Mouse (Mus musculus): ENCODE measurements around the gene Nfkbiz. TPM values are rescaled to one million over a fixed set of nuclear protein-coding genes. Genes with fewer than 3 reads are reported as not detected.

Nfkbiz gene
- total RNA-seq, 2 experiments from 2014 or later = 12.3 to 13.7 TPM

DNA sequence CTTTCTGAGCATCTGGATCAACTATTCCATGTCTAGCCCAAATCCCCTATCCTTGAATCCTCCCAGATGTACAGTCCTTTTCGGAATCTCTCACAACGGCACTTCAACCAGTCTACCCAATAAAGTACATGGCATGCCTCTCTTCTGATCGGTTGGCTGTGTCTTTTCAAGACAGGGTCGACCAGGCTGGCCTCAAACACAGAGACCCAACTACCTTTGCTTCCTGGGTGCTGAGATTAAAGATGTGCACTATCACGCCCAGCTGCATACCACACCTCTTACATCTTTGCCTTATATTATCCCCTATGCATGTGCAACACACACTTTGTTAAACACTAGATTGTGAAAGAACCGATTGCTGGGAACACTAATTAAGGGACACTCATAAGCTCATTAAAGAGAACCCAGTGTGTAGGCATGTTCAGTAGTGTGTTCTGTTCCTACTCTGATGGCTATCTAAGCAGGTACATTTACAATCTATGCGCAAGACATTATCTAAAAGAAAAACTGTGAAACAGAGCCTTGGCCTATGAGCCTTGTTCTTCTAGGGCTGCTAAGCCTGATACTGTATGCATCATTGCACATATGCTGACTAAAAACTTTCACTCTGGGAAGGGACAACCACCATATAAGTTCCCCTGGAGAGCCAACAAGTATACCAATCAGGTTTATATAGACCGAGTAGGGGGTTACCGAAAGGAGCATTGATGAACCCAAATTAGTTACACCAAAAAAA lies 28.8 kb downstream of the Nfkbiz start:
- no peak for ATAC-seq (replicated peaks; ENCODE audit: poor library complexity)

DNA sequence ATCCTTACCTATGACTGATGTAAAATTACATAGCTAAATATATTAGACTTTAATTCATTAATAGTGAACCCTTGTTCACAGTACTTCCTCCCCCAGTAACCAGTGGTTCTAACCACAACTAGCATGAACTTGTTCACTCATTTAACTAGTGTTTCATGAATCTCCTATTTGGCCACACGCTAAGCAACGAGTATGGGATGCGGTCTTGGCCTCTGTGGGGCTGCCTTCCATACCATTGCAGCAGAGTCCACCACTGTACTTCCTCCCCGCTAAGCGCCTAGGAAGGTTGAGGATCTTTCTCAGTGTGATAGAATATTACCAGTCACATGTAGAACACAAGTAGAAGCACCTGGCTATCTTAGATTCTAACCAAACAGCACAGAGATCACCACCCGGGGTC lies 29.4 kb downstream of the Nfkbiz start:
- ATAC-seq (replicated peaks; ENCODE audit: poor library complexity) = no peak

DNA sequence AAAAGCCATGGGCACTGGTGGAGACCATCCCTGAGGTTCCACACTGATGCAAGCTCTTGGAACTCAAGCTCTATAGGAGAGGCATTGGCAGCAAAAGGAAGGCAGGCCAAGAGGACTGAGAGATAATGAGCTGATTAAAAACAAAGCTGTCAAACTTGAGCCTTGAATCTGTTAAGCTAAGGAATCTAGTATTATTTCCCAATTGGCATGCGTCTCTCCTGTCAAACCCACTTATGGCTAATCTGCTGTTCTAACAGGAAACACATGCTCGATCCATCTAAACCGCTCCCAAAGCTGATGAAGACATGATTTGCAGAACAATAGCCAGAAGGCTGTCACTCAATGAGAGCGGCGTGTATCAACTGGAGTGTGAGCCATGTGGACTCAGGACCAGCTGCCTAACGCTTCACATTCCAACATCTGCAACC lies 31.2 kb downstream of the Nfkbiz start:
- peak; percentile 56 for ATAC-seq (replicated peaks; ENCODE audit: poor library complexity)

DNA sequence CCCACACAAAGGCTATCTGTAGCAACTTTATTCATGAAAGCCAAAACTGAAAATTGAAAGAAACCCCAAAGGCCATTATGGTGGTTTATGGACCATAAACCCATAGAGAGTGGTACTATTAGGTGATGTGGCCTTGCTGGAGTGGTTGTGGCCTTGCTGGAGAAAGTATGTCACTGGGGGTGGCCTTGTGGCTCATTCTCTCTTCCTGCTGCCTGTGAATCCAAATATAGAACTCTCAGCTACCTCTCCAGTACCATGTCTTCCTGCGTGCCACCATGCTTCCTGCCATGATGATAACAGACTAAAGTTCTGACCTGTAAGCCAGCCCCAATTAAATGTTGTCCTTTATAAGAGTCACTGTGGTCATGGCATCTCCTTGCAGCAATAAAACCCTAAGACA lies 33.9 kb downstream of the Nfkbiz start:
- no peak for ATAC-seq (replicated peaks; ENCODE audit: poor library complexity)

DNA sequence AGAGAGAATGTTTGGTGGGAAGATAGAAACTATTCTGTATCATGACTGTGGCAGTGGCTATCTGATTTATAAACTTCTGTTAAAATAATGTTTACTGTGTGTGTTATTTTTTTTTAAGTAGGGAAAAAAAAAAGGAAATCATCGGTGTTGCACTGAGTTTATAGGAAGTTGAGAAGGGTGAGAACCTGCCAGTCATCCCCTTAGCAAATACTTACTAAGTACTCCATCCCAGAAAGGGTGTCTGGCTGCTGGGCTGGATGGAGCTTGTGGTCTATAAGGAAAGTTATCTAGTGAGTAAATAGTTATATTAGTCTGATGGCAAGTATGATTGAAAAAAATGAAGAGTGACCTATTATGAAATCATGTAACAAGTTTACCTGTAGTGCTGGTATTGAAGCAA lies 37.1 kb downstream of the Nfkbiz start:
- ATAC-seq (replicated peaks; ENCODE audit: poor library complexity) = no peak

DNA sequence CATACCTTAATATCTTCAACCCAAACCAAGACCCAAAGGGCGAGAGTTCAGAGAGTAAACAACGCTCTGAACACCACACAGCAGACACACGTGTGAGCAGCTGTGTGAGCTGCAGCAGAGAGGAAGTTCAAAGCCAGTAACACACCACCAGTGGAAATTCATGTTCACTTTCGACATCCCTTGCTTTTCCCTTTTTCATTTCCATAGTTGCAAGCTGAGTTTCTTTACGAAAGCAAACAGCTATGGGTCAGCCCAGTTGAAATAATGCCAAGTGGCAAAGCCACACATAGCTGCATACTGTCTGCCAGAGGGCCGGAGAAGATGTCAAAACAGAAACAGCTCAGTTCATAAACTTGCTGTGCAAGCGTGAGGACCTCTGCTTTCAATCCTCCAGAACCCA lies 39.9 kb downstream of the Nfkbiz start:
- peak; percentile 90 for ATAC-seq (replicated peaks; ENCODE audit: poor library complexity)

DNA sequence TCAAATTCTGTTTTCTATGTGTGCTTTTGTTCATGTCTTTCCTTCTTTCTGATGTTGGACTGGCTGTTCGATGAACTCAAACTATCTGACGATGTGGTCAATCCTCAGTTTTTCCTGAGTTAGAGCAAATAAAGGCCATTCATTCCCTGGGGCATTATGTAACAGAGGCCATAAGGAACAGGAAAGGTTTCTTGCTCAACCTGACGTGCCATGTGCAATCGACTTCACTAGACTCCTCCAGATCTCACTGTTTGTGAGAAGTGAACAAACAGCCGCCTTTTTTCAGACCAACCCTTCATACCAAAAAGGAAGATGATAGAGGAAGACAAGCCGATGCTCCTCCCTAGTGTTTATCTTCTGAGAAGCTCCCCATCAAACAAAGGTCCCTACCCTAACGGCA lies 48.4 kb downstream of the Nfkbiz start:
- ATAC-seq (replicated peaks; ENCODE audit: poor library complexity) = peak; percentile 83

DNA sequence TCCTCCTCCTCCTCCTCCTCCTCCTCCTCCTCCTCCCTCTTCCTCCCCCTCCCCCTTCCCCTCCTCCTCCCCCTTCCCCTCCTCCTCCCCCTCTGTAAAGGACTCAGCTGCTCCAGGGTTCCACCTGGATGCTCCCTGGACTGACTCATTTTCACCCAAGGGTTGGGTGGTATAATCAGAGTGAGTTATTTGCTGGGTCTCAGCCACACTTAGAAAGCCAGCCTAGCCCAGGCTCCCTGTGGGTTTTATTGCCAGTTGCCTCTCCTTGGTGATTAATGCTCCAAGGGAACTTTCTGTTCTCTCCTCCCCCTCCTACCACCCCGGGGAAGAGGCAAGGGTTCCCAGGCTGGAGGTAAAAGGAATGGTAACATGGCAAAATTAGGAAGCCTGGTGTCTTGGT lies 49.4 kb downstream of the Nfkbiz start:
- ATAC-seq (replicated peaks; ENCODE audit: poor library complexity) = no peak

DNA sequence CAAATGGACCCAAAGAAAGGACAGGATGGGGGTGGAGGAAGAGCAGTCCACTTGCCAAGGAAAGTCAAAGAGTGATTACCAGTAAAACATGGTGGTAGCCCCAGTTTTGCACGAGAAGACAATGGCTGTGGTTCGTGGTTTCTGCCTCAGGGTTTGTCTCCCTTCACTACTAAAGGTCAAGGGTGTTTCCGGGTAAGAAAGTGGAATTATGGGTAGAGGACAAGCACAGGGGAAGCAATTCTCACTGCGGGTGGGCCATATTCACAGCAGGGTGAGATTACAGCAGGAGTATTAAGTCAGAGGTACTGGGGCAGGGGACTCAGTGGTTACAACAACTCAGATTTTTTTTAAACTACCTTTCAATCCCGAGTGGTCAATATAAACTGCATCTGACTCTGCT lies 50.0 kb downstream of the Nfkbiz start:
- peak; percentile 22 for ATAC-seq (replicated peaks; ENCODE audit: poor library complexity)

DNA sequence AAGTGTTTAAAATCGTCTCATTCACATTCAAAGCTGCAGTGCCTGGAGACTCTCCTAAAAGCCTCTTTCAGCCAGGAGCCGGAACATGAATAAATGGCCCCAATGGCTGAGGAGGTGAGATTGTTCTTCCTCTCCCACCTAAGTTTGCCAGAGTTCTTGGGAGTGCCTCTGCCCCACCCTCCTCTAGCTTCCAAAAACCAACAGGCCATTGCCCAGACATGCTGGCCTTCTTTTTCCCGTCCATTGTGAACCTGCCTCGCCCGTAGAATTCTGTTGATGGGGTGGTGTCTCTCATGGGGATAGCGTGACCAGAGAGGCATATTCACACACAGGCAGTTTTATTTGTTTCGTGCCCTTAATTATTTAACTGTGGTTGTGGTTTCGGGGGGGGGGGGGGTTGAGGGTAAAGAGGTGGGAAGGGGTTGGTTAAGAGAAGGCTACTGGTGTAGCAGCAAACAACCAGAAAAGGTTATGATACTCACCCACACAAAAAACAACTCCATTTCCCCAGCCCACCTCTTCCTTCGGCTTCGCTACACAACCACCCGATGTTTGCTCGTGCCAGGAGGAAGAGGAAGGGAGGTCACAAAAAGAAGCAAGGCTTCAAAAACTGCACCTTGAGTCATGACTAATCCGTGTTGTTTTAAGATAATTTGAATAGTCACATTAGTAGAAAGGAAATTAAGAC lies 51.2 kb downstream of the Nfkbiz start:
- no peak for ATAC-seq (replicated peaks; ENCODE audit: poor library complexity)

DNA sequence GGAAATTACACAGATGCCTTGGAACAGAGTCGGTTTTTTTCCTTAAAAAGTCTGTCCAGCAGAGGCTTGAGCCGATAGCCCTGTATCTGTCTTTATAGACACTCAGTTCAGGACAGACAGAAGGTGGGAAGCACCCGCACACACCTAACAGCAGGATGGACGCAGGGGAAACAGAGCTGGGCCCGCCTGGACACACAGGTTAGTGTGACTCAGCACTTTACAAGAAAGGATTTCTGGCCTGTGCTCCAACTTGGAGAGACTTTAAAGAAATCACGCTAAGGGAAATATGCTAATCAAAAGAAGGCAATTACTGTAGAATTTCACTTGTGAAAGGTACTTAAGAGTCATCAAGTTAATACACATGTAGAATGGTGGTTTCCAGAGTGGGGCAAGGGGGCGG lies 54.3 kb downstream of the Nfkbiz start:
- no peak for ATAC-seq (replicated peaks; ENCODE audit: poor library complexity)

DNA sequence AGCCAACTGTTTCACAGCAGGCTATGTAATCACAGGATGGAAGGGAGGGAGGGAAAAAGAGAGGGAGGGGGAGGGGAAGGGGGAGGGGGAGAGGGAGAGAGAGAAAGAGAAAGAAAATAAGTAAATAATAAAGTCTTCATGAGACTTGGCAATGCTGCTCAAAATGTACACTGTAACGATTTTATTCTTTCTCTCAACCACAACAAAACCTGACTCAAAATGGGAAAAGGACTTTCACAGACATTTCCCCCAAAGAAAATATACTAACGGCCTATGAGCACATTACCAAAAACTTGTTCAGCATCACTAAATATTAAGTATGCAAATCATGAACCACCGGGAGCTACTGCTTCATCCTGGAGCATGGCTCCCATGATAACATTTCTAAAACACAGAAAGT lies 54.8 kb downstream of the Nfkbiz start:
- ATAC-seq (replicated peaks; ENCODE audit: poor library complexity) = no peak

DNA sequence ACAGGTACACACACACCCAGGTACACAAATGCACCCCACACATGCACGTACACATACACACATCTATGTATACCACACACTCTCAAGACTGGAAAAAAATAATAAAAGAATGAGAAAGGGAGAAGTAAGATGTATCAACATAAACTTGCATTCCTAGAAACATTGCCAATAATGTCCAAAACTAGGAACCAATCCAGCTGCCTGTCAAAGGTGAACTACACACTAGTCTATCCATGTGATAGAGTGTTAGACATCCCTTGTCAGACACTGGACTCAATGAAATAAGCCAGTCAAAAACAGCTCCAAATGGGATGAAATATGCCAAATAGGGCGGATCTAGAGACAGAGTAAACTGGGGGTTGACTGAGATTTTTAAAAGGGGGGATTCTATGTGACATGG lies 55.8 kb downstream of the Nfkbiz start:
- no peak for ATAC-seq (replicated peaks; ENCODE audit: poor library complexity)

DNA sequence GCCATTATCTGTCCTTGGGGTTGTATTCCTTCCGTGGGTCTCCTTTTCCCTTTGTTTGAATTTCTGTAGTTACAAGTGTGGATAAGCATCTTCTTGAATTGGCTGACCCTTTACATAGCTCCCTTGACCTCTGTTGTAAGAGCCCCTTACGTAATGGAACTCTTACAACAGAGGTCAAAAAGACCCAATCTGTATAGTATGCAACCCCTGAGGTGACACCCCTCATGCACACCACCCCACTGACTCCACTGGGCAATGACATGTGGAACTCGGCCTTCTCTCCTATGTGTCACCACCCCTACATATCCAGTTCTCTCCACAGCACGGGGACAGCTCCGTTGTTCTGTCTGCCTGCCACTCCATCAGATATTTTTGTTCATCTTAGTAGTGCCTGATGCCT lies 56.9 kb downstream of the Nfkbiz start:
- peak; percentile 65 for ATAC-seq (replicated peaks; ENCODE audit: poor library complexity)

DNA sequence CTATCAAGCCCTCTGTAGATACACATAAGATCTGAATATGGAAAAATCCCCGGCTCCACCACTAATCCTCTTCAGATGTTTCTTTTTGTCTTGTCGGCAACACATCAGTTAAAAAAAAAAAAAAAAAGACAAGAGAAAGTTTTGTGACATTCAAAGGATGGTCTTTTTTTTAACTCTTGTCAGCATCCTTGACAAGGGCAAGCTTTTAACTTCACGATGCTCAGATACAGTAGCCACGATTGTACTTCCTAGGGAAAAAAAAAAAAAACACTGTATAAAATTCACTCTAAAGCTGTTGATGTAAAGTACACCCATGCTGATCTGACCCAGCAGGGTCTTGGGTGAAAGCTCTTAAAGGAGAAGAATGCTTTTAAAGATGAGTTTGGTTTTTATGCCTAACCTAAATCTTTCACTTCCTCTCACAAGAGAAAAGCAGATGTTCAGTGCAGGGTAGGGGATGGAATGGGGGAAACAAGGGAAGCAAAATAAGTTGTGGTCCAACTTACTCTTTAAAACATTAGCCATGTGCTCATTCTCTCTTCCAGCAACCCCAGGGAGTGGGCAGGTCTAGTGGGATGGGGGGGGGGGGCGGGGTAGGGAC lies 57.6 kb downstream of the Nfkbiz start:
- peak; percentile 69 for ATAC-seq (replicated peaks; ENCODE audit: poor library complexity)

DNA sequence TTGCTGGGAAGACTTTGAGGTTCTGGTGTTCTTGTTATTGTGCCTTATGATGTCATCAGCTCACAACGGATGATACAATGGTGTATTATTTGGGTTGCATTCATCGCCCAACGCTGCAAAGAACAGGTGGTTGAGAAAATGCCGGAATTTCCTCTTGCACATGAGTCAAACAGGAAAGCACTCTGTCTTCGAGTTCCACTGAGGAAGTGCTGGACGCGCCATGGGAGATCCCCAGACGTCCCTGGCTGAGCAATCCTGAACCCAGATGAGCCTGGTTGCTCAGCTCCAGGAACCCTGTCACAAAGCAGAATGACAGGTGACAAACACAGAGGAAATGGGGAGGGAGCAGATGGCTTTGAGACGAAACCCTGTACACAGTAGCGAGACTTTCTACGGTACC lies 62.4 kb downstream of the Nfkbiz start:
- peak; percentile 40; the same call in 1 of the 2 replicates for ATAC-seq (replicated peaks; ENCODE audit: poor library complexity)

DNA sequence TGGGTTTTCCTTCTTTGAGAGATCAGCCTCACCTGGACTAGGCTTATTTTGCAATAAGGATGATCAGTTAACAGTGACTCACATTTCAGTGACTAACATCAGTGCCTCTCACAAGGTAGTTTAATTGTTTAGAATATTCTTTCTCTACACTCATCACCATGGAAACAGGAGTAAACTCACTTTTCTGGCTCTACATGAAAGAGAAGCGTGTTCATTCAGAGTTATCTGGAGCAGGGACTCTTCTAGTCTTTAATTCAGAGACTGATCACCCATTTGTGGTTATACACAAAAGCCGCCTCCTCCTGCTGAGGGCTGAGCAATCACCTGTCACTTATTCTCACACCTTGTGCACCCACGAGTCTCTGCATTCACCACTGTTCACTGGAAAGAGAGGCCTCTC lies 68.5 kb downstream of the Nfkbiz start:
- no peak for ATAC-seq (replicated peaks; ENCODE audit: poor library complexity)

Other genes starting within 250 kb of the Nfkbiz start
- gene Nxpe3, start 56.4 kb upstream of the Nfkbiz start, total RNA-seq (2015) = 4.4 and 6.3 TPM in 2 replicates
- 4.4 and 6.9 TPM in 2 replicates for gene Nxpe3, start 56.4 kb upstream of the Nfkbiz start, total RNA-seq (2017)
- 9.3 and 16.0 TPM in 2 replicates for gene Cep97, start 96.0 kb upstream of the Nfkbiz start, total RNA-seq (2015)
- gene Cep97, start 96.0 kb upstream of the Nfkbiz start, total RNA-seq (2017) = 13.4 and 33.3 TPM in 2 replicates
- 1,404 and 1,464 TPM in 2 replicates for gene Rpl24, start 127.4 kb upstream of the Nfkbiz start, total RNA-seq (2015)
- 1,643 and 1,702 TPM in 2 replicates for gene Rpl24, start 127.4 kb upstream of the Nfkbiz start, total RNA-seq (2017)
- gene Zbtb11, start 135.0 kb upstream of the Nfkbiz start, total RNA-seq (2015) = 37.2 and 38.2 TPM in 2 replicates
- gene Zbtb11, start 135.0 kb upstream of the Nfkbiz start, total RNA-seq (2017) = 38.7 and 45.1 TPM in 2 replicates
- gene Pcnp, start 190.8 kb upstream of the Nfkbiz start, total RNA-seq (2015) = 99.7 and 101 TPM in 2 replicates
- gene Pcnp, start 190.8 kb upstream of the Nfkbiz start, total RNA-seq (2017) = 129 and 133 TPM in 2 replicates
- 35.8 and 37.3 TPM in 2 replicates for gene Trmt10c, start 198.9 kb upstream of the Nfkbiz start, total RNA-seq (2015)
- gene Trmt10c, start 198.9 kb upstream of the Nfkbiz start, total RNA-seq (2017) = 36.1 and 44.1 TPM in 2 replicates
- 21.0 and 32.8 TPM in 2 replicates for gene Senp7, start 209.4 kb upstream of the Nfkbiz start, total RNA-seq (2015)
- 15.0 and 25.4 TPM in 2 replicates for gene Senp7, start 209.4 kb upstream of the Nfkbiz start, total RNA-seq (2017)

Measured in megakaryocyte progenitor cell, adult 5-6 weeks (primary cell).